Mouse (Mus musculus) heart, adult 2 months (tissue): ENCODE results near the gene Pik3ca.

ENCODE experiments used
- CTCF ChIP-seq: fragments of 200-600 bp; IDR thresholded peaks from 2 replicates; pipeline ENCODE4 v1.8.1; 2022; ENCODE audit warnings: antibody characterized with exemption, mild to moderate bottlenecking, moderate library complexity
- EP300 ChIP-seq: fragments of 200-500 bp; IDR thresholded peaks from 2 replicates; pipeline ENCODE4 v1.6.1; 2011; ENCODE audit warnings: low read depth, low read length, control low read depth; ENCODE audit not compliant: insufficient read depth
- POLR2A ChIP-seq: fragments of 200-500 bp; IDR thresholded peaks from 2 replicates; pipeline ENCODE4 v1.6.1; 2011; ENCODE audit warnings: mild to moderate bottlenecking, low read depth, low read length, control low read depth; ENCODE audit not compliant: insufficient read depth

DNA sequence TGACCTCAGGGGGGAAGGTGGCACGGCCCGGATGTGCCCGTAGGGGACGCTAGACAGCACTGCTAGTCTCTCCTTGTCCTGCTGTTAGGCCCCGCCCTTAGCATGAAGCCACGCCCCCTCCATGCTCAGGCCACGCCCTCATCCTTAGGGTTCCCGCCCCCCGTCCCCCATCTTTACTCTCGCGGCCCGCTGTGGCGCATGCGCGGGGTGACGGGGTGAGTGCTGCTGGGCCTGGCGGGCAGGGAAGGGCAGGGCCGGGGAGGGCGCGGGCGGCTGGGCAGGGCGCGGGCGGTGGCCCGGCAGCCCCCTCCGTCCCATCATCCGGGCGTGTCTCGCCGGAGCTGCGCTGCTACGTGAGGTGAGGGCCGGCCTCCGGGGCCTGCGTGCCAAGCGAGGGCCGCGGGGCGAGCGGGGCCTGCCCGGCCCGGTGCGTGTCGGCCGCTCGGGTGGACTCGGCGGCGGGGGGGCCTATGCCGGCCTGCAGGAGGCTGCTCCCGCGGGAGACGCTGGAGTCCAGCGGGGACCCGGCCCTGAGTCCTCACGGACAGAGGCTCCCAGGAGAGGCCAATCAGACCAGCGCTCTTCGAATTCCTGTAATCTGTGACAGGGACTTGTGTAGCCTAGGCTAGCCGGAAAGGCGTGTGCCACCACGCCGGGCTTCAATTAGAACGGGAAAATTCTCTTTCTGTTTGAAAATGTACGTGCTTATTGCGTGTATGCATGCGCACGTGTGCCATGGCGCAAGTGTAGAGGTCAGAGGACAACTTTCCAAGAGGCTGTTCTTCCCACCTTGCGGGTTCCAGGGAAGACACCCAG is 113.1 kb downstream of the Pik3ca start:
- peak; percentile 73; the same call in 1 of the 2 replicates for TF ChIP-seq POLR2A
- TF ChIP-seq CTCF, result peak; percentile 92
- TF ChIP-seq EP300, result no peak
